Comparison of ENCODE assay signal across 8 mouse cellular contexts in genomic region chr19:16168192-16168591, GRCm38 (mm10). TPM values are rescaled to one million over a fixed set of nuclear protein-coding genes. Genes with fewer than 3 reads are reported as not detected.
DNase-seq lines count a peak whose midpoint lies in the region; ATAC-seq and TF ChIP-seq lines count a peak whose summit lies in the region.

No protein-coding gene starts in this region.

- TF ChIP-seq POLR2A in ES-Bruce4 (IDR thresholded peaks at IDR 0.05; ENCODE audit: insufficient read depth, low read length) = no peak

- no peak overlapping the region for H3K4me3 ChIP-seq in ES-Bruce4 (ENCODE audit: low read depth, low read length)
- no peak overlapping the region for H3K4me3 ChIP-seq in brown adipose tissue, adult 24 weeks (ENCODE audit: insufficient read depth, low read depth, low read length)
- no peak overlapping the region for H3K4me3 ChIP-seq in heart, embryonic 10.5 days
- no peak overlapping the region for H3K4me3 ChIP-seq in lung, postnatal 0 days (ENCODE audit: low read depth, low read length)

- no peak overlapping the region for H3K27ac ChIP-seq in ES-Bruce4 (ENCODE audit: insufficient read depth, low read length)
- peak overlapping the region; percentile 81 for H3K27ac ChIP-seq in brown adipose tissue, adult 24 weeks (replicated peaks; ENCODE audit: low read depth, low read length)
- H3K27ac ChIP-seq in heart, embryonic 10.5 days = peak overlapping the region; percentile 43
- H3K27ac ChIP-seq in lung, postnatal 0 days (ENCODE audit: low read length) = peak overlapping the region; percentile 89

- H3K4me1 ChIP-seq in ES-Bruce4 (ENCODE audit: control insufficient read depth, insufficient read depth, low read length) = no peaks in the 10 kb centered on the region
- peaks cover 23% of the 10 kb centered on the region for H3K4me1 ChIP-seq in brown adipose tissue, adult 24 weeks (ENCODE audit: control insufficient read depth, insufficient read depth, insufficient read length, low read length)
- H3K4me1 ChIP-seq in heart, embryonic 10.5 days = peaks cover 31% of the 10 kb centered on the region
- peaks cover 21% of the 10 kb centered on the region; the same call in 1 of the 2 replicates for H3K4me1 ChIP-seq in lung, postnatal 0 days (ENCODE audit: insufficient read depth, low read depth, low read length)

- H3K36me3 ChIP-seq in ES-Bruce4 (ENCODE audit: control insufficient read depth, insufficient read depth, low read length, poor library complexity, severe bottlenecking) = no peaks in the 10 kb centered on the region
- no peaks in the 10 kb centered on the region for H3K36me3 ChIP-seq in heart, embryonic 10.5 days
- H3K36me3 ChIP-seq in lung, postnatal 0 days (ENCODE audit: insufficient read depth, low read length) = no peaks in the 10 kb centered on the region

- H3K9me3 ChIP-seq in ES-Bruce4 (replicated peaks; ENCODE audit: control insufficient read depth, insufficient read depth, low read length, poor library complexity, severe bottlenecking) = no peaks in the 10 kb centered on the region
- no peaks in the 10 kb centered on the region for H3K9me3 ChIP-seq in heart, embryonic 10.5 days
- H3K9me3 ChIP-seq in lung, postnatal 0 days (ENCODE audit: low read length) = no peaks in the 10 kb centered on the region

- WGBS in heart, embryonic 10.5 days = 56% methylated on average over 4 of the region's 4 CpGs
- 31% methylated on average over 4 of the region's 4 CpGs for WGBS in lung, postnatal 0 days

- ATAC-seq in lung, postnatal 0 days = peak; percentile 85

- TF ChIP-seq CTCF in ES-Bruce4 (IDR thresholded peaks at IDR 0.05; ENCODE audit: low read depth, low read length) = no peak
- TF ChIP-seq CTCF in lung, postnatal 0 days (IDR thresholded peaks at IDR 0.05) = no peak

- no peak for DNase-seq in heart, embryonic 10.5 days (ENCODE audit: low spot score)
- peak; percentile 62 for DNase-seq in kidney, adult 9 months
- peak; percentile 64 for DNase-seq in lung, postnatal 0 days (ENCODE audit: low spot score)
- peak; percentile 28 for DNase-seq in skeletal muscle tissue, adult 2 months (ENCODE audit: low read depth, low spot score)
- no peak for DNase-seq in left cerebral cortex, postnatal 4 days
- DNase-seq in thymus, postnatal 14 days = no peak

- no peak overlapping the region for H3K9ac ChIP-seq in ES-Bruce4 (ENCODE audit: low read depth, poor library complexity, severe bottlenecking)
- no peak overlapping the region for H3K9ac ChIP-seq in lung, postnatal 0 days (replicated peaks; ENCODE audit: low read depth)

- no peaks in the 10 kb centered on the region for H3K27me3 ChIP-seq in ES-Bruce4 (ENCODE audit: control insufficient read depth, insufficient read depth, low read length, poor library complexity, severe bottlenecking)
- H3K27me3 ChIP-seq in heart, embryonic 10.5 days (ENCODE audit: insufficient read depth, poor library complexity, severe bottlenecking) = no peaks in the 10 kb centered on the region
- no peaks in the 10 kb centered on the region for H3K27me3 ChIP-seq in lung, postnatal 0 days (replicated peaks; ENCODE audit: insufficient read depth, low read length)

- no peak overlapping the region for H3K4me2 ChIP-seq in lung, postnatal 0 days (replicated peaks; ENCODE audit: low read depth, low read length)

- intact Hi-C loops in left cerebral cortex, postnatal 4 days (cut with DNase I) = no loop called here

- 0 out of 2 replicates have a peak, but pooled peaks have one; percentile 14 for TF ChIP-seq EP300 in ES-Bruce4 (IDR thresholded peaks at IDR 0.05; ENCODE audit: insufficient read depth, low read depth, low read length)
- no peak for TF ChIP-seq EP300 in lung, postnatal 0 days (IDR thresholded peaks at IDR 0.05)

RNA-seq across cellular contexts. Expression of gene Gnaq, which starts 35.6 kb away (rescaled TPM):
- polyA plus RNA-seq in ES-Bruce4 (2011; ENCODE audit: insufficient read depth, insufficient read length, low read depth, missing spikeins) = 37.7 and 47.0 TPM in 2 replicates
- 19.4 and 23.8 TPM in 2 replicates for polyA plus RNA-seq in brown adipose tissue, adult 24 weeks (2012; ENCODE audit: insufficient read depth, insufficient read length, missing spikeins)
- 14.6 and 18.9 TPM in 2 replicates for polyA plus RNA-seq in heart, embryonic 10.5 days (2016; fragmentation: Nextera tagmentation; extraction: Ambion mirVana)
- 27.6 and 30.2 TPM in 2 replicates for polyA plus RNA-seq in lung, postnatal 0 days (2015; fragmentation: Nextera tagmentation; extraction: Ambion mirVana)
- total RNA-seq in left cerebral cortex, postnatal 4 days (2021) = 100 to 1,000 TPM; 236 to 246 TPM

Comparison
In these comparisons a context has a peak if more than half of its experiments do, and no peak if none do; other contexts are left out.
1. DNase-seq: peak in kidney, adult 9 months (single experiment), lung, postnatal 0 days (single experiment) and skeletal muscle tissue, adult 2 months (single experiment); none in heart, embryonic 10.5 days (single experiment), left cerebral cortex, postnatal 4 days (single experiment) and thymus, postnatal 14 days (single experiment).